Mouse (Mus musculus) spleen, adult 2 months (tissue): Measurements from ENCODE around the gene Mst1.

Experiments used
- CTCF ChIP-seq: fragments of 200-500 bp; IDR thresholded peaks from 2 replicates; pipeline ENCODE4 v1.5.1; 2011; ENCODE audit warnings: mild to moderate bottlenecking, inconsistent platforms; ENCODE audit not compliant: insufficient read depth, insufficient read length, insufficient replicate concordance; ENCODE audit errors: extremely low read depth
- POLR2A ChIP-seq: fragments of 200-500 bp; IDR thresholded peaks from 2 replicates; pipeline ENCODE4 v1.6.1; 2011; ENCODE audit warnings: low read depth, low read length, inconsistent platforms

DNA sequence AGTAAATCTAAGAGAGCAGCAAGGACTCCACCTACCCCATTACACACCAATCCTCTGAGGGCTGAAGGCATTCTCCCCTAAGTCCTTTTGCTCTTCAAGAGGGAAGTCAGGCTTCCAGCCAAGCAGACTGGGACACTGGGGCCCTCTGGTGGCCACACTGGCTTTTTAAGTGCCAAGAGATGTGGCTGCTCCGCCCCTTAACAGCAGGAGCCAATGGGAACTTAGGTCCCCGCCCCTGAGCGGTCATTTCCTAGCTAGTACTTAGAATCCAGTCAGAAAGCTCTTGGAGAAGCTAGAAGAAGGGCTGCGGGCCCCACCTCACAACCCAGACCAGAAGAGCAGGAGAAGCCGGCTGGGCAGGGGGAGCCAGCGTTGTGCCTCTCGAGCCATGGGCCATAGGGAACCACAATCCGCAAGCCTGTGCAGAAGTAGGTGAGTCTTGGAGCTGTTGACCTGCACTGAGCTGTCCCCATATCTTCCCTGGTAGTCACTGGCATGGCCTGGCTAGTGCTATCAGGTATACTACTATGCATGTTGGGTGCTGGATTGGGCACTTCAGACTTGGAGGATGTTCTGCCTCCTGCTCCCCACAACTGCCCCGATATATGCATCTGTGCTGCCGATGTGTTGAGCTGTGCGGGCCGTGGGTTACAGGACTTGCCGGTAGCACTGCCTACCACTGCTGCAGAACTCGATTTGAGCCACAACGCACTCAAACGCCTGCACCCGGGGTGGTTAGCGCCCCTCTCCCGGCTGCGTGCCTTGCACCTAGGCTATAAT is 27.2 kb upstream of the Mst1 start, which contains the start of gene Amigo3:
- TF ChIP-seq CTCF, result peak; percentile 90
- TF ChIP-seq POLR2A, result no peak
